Mouse (Mus musculus): Measurements from ENCODE around the gene Cdk2.

Gene Cdk2

GRCm38 (mm10) chr10:128702328-128703007 is 2.4 kb downstream of the Cdk2 start:
- DNase-seq, result no peak

GRCm38 (mm10) chr10:128700712-128701111 is 4.1 kb downstream of the Cdk2 start:
- DNase-seq, result no peak

GRCm38 (mm10) chr10:128699611-128700010 is 5.2 kb downstream of the Cdk2 start:
- DNase-seq, result no peak

- DNase-seq, result no peak
Measured at GRCm38 (mm10) chr10:128699006-128699405, 5.8 kb downstream of the Cdk2 start.

GRCm38 (mm10) chr10:128697072-128697725 is 7.6 kb downstream of the Cdk2 start:
- no peak for DNase-seq

GRCm38 (mm10) chr10:128695992-128696807 is 8.6 kb downstream of the Cdk2 start, which contains the start of gene Rab5b:
Gene Rab5b (minus strand): TSS chr10:128696264.
- peak; percentile 99 for DNase-seq

- no peak for DNase-seq
Measured at GRCm38 (mm10) chr10:128695411-128695991, 9.3 kb downstream of the Cdk2 start.

GRCm38 (mm10) chr10:128674469-128675008 is 30.3 kb downstream of the Cdk2 start:
- peak in 1 of 2 experiments; percentile 24 for DNase-seq

GRCm38 (mm10) chr10:128673763-128674468 is 30.9 kb downstream of the Cdk2 start, which contains the start of gene Suox:
Gene Suox (minus strand): TSS chr10:128674073.
- DNase-seq, result peak; percentile 86 to 88

- DNase-seq, result no peak
Measured at GRCm38 (mm10) chr10:128671148-128671547, 33.7 kb downstream of the Cdk2 start.

GRCm38 (mm10) chr10:128668790-128669672 is 35.8 kb downstream of the Cdk2 start:
- peak; percentile 64 to 80 for DNase-seq

- DNase-seq, result no peak
Measured at GRCm38 (mm10) chr10:128665806-128666205, 39.0 kb downstream of the Cdk2 start.

GRCm38 (mm10) chr10:128665307-128665706 is 39.5 kb downstream of the Cdk2 start:
- no peak for DNase-seq

- DNase-seq, result no peak
Measured at GRCm38 (mm10) chr10:128664808-128665207, 40.0 kb downstream of the Cdk2 start.

- DNase-seq, result no peak
Measured at GRCm38 (mm10) chr10:128663441-128664220, 41.2 kb downstream of the Cdk2 start.

- DNase-seq, result no peak
Measured at GRCm38 (mm10) chr10:128662465-128662864, 42.4 kb downstream of the Cdk2 start.

- no peak for DNase-seq
Measured at GRCm38 (mm10) chr10:128659490-128659889, 45.3 kb downstream of the Cdk2 start.

- no peak for DNase-seq
Measured at GRCm38 (mm10) chr10:128657844-128658243, 47.0 kb downstream of the Cdk2 start.

GRCm38 (mm10) chr10:128656731-128657130 is 48.1 kb downstream of the Cdk2 start:
- no peak for DNase-seq

- peak in 1 of 2 experiments; percentile 45 for DNase-seq
Measured at GRCm38 (mm10) chr10:128655254-128655653, 49.6 kb downstream of the Cdk2 start.

All from lung, adult 18-20 months (tissue).